Mouse (Mus musculus) MEL (cell line): ENCODE measurements around the gene Mafk. TPM values are rescaled to one million over a fixed set of nuclear protein-coding genes. Genes with fewer than 3 reads are reported as not detected.
A peak's percentile ranks its signal among the peaks of the same experiment; 100 is the strongest.

ENCODE experiments used
- DNase-seq: peaks from one replicate; pipeline ENCODE4 v3.0.0; 2011; ENCODE audit warnings: low read depth, low spot score
- H3K27ac ChIP-seq: 2 replicates; pipeline ENCODE4 v1.5.1; 2012; ENCODE audit warnings: low read depth, mild to moderate bottlenecking, control low read depth, low read length, moderate library complexity; ENCODE audit not compliant: control insufficient read depth
- H3K27me3 ChIP-seq, 2 experiments: fragments of 150-350 bp in 1 of 2; sonication (generic) in 1 of 2; 2 replicates each; pipeline ENCODE4 v1.6.1; 2012; ENCODE audit warnings: low read length in 2 of 2, mild to moderate bottlenecking in 2 of 2, improper control_type of control experiment in 1 of 2, moderate library complexity in 1 of 2; ENCODE audit not compliant: insufficient read depth in 2 of 2, control insufficient read depth in 1 of 2
- H3K36me3 ChIP-seq, 2 experiments: 2 replicates each; pipeline ENCODE4 v1.6.1; 2012 to 2014; ENCODE audit warnings: low read length in 2 of 2, improper control_type of control experiment in 1 of 2, inconsistent platforms in 1 of 2, mild to moderate bottlenecking in 1 of 2; ENCODE audit not compliant: insufficient read depth in 2 of 2, control insufficient read depth in 1 of 2
- H3K4me1 ChIP-seq, 2 experiments: fragments of 150-350 bp in 1 of 2; sonication (generic) in 1 of 2; 2 replicates each; pipeline ENCODE4 v1.6.1; 2012; ENCODE audit warnings: low read length in 2 of 2, improper control_type of control experiment in 1 of 2, mild to moderate bottlenecking in 1 of 2; ENCODE audit not compliant: insufficient read depth in 2 of 2, control insufficient read depth in 1 of 2
- H3K4me3 ChIP-seq, 2 experiments: fragments of 150-350 bp in 1 of 2; sonication (generic) in 1 of 2; 2 replicates each; pipeline ENCODE4 v1.5.1; 2012; ENCODE audit warnings: low read depth in 2 of 2, low read length in 2 of 2, mild to moderate bottlenecking in 2 of 2, moderate library complexity in 2 of 2, control low read depth in 1 of 2, improper control_type of control experiment in 1 of 2; ENCODE audit not compliant: control insufficient read depth in 1 of 2, insufficient read depth in 1 of 2
- H3K79me2 ChIP-seq: 2 replicates; pipeline ENCODE4 v1.6.1; 2012; ENCODE audit warnings: mild to moderate bottlenecking, low read length, moderate library complexity; ENCODE audit not compliant: control insufficient read depth, poor library complexity, insufficient read depth
- H3K9ac ChIP-seq: 2 replicates; pipeline ENCODE4 v1.6.1; 2012; ENCODE audit warnings: low read depth, mild to moderate bottlenecking, control low read depth, low read length, moderate library complexity; ENCODE audit not compliant: control insufficient read depth, poor library complexity, severe bottlenecking
- H3K9me3 ChIP-seq: fragments of 150-350 bp; sonication (generic); replicated peaks from 2 replicates; pipeline ENCODE4 v1.6.1; 2012; ENCODE audit warnings: mild to moderate bottlenecking, low read length, improper control_type of control experiment, moderate library complexity; ENCODE audit not compliant: insufficient read depth
- CHD2 ChIP-seq: IDR thresholded peaks from 2 replicates; pipeline ENCODE4 v1.6.1; 2011; ENCODE audit warnings: low read length, improper control_type of control experiment
- MAFK ChIP-seq: IDR thresholded peaks from 2 replicates; pipeline ENCODE4 v1.6.1; 2011; ENCODE audit warnings: low read depth, mild to moderate bottlenecking, low read length, improper control_type of control experiment, borderline replicate concordance
- MAX ChIP-seq: IDR thresholded peaks from 2 replicates; pipeline ENCODE4 v1.6.1; 2011; ENCODE audit warnings: low read length, improper control_type of control experiment
- NRF1 ChIP-seq: IDR thresholded peaks from 2 replicates; pipeline ENCODE4 v1.6.1; 2014; ENCODE audit warnings: low read depth, mild to moderate bottlenecking, inconsistent platforms, low read length, improper control_type of control experiment, moderate library complexity; ENCODE audit not compliant: poor library complexity, insufficient read depth, severe bottlenecking
- TAL1 ChIP-seq: IDR thresholded peaks from 2 replicates; pipeline ENCODE4 v1.6.1; 2012; ENCODE audit warnings: mild to moderate bottlenecking, inconsistent platforms, low read length, moderate library complexity, mixed read lengths
- TBP ChIP-seq: IDR thresholded peaks from 2 replicates; pipeline ENCODE4 v1.8.0; 2011; ENCODE audit warnings: low read depth, low read length, improper control_type of control experiment
- TCF12 ChIP-seq: IDR thresholded peaks from 2 replicates; pipeline ENCODE4 v1.6.1; 2014; ENCODE audit warnings: low read depth, mild to moderate bottlenecking, inconsistent platforms, low read length, improper control_type of control experiment, moderate library complexity
- UBTF ChIP-seq: IDR thresholded peaks from 2 replicates; pipeline ENCODE4 v1.6.1; 2012; ENCODE audit warnings: low read depth, mild to moderate bottlenecking, inconsistent platforms, low read length, improper control_type of control experiment, moderate library complexity, borderline replicate concordance; ENCODE audit not compliant: insufficient read depth
- USF1 ChIP-seq: IDR thresholded peaks from 2 replicates; pipeline ENCODE4 v1.6.1; 2014; ENCODE audit warnings: low read depth, mild to moderate bottlenecking, inconsistent platforms, low read length, improper control_type of control experiment, moderate library complexity
- USF2 ChIP-seq, 2 experiments: IDR thresholded peaks; 2 replicates each; pipeline ENCODE4 v1.6.1; 2011 to 2012; ENCODE audit warnings: improper control_type of control experiment in 2 of 2, low read length in 2 of 2, borderline replicate concordance in 1 of 2, inconsistent platforms in 1 of 2, low read depth in 1 of 2, mild to moderate bottlenecking in 1 of 2; ENCODE audit not compliant: insufficient read depth in 1 of 2
- ZC3H11A ChIP-seq: IDR thresholded peaks from 2 replicates; pipeline ENCODE4 v1.6.1; 2012; ENCODE audit warnings: low read depth, mild to moderate bottlenecking, inconsistent platforms, low read length, improper control_type of control experiment
- ZNF384 ChIP-seq: IDR thresholded peaks from 2 replicates; pipeline ENCODE4 v1.6.1; 2012; ENCODE audit warnings: low read depth, mild to moderate bottlenecking, inconsistent platforms, low read length, improper control_type of control experiment
- polyA plus RNA-seq, 2 experiments: library from polyadenylated mRNA; stranded (reverse) in 1 of 2; unstranded in 1 of 2; fragments of >175 nt in 1 of 2; fragments of >200 nt in 1 of 2; gene quantifications; 2 replicates each; pipeline versions ENCODE4 v1.2.1 to v1.2.4; 2012; ENCODE audit warnings: low replicate concordance in 2 of 2, low read depth in 1 of 2; ENCODE audit not compliant: insufficient read length in 2 of 2, insufficient read depth in 1 of 2, missing spikeins in 1 of 2
- total RNA-seq: library from RNA; depleted of rRNA; stranded (reverse); fragments of 300-350 nt; gene quantifications from 2 replicates; pipeline ENCODE4 v1.2.3, GENCODE M21; 2012

The Mafk gene
- total and polyA plus RNA-seq, 3 experiments = 56.5 to 62.1 TPM; not detected in 1

- Histone ChIP-seq H3K4me1 (peaks cover 2 to 37% of the 10 kb centered on the region in 2 experiments; a peak in 3 of 4 replicates), H3K79me2 (peaks cover 2% of the 10 kb centered on the region; the same call in 1 of the 2 replicates), H3K36me3 (peaks cover 0 to 14% of the 10 kb centered on the region in 2 experiments; a peak in 3 of 4 replicates), H3K27ac (no peak within 1 kb of the TSS), H3K4me3 (no peak within 1 kb of the TSS), H3K9me3 (no peaks in the 10 kb centered on the region), H3K9ac (no peak within 1 kb of the TSS), H3K27me3 (no peaks in the 10 kb centered on the region)
- DNase-seq = no peak
- TF ChIP-seq TBP = no peak
- TF ChIP-seq MAFK = no peak
- no peak for TF ChIP-seq TAL1
- TF ChIP-seq TCF12 = no peak
- no peak for TF ChIP-seq ZNF384
Observed at GRCm38 (mm10) chr5:139819538-139820181, 28.3 kb downstream of the Mafk start, which contains the start of gene Tmem184a. Gene Tmem184a (minus strand): TSS chr5:139819917.

- Histone ChIP-seq H3K36me3 (peaks cover 0 to 21% of the 10 kb centered on the region in 2 experiments; a peak in 3 of 4 replicates), H3K27me3 (no peaks in the 10 kb centered on the region), H3K79me2 (peaks cover 19% of the 10 kb centered on the region), H3K9me3 (no peaks in the 10 kb centered on the region), H3K4me3 (no peak overlapping the region), H3K9ac (no peak overlapping the region), H3K27ac (no peak overlapping the region), H3K4me1 (peaks cover 2 to 38% of the 10 kb centered on the region in 2 experiments; a peak in 3 of 4 replicates)
- DNase-seq = no peak
- peak; percentile 51 for TF ChIP-seq USF1
- TF ChIP-seq CHD2 = no peak
- no peak for TF ChIP-seq MAX
- TF ChIP-seq ZC3H11A = no peak
Observed at GRCm38 (mm10) chr5:139821466-139822459, 30.4 kb downstream of the Mafk start.

- peaks cover 0 to 13% of the 10 kb centered on the region in 2 experiments; a peak in 3 of 4 replicates for H3K36me3 ChIP-seq
- TF ChIP-seq UBTF = no peak
- TF ChIP-seq NRF1 = no peak
- TF ChIP-seq USF2 (IDR thresholded peaks at IDR 0.05; ENCODE audit: borderline replicate concordance in 1 of 2, insufficient read depth in 1 of 2, low read depth in 1 of 2, low read length in 2 of 2) = no peak
- peaks cover 0 to 32% of the 10 kb centered on the region in 2 experiments; a peak in 3 of 4 replicates for H3K4me1 ChIP-seq
Observed at GRCm38 (mm10) chr5:139824531-139824930, 33.2 kb downstream of the Mafk start.

More at GRCm38 (mm10) chr5:139824531-139824930, 33.2 kb downstream of the Mafk start:
- no peak overlapping the region for H3K9ac ChIP-seq
- H3K9me3 ChIP-seq = no peaks in the 10 kb centered on the region
- no peak overlapping the region for H3K4me3 ChIP-seq
- H3K27me3 ChIP-seq = no peaks in the 10 kb centered on the region
- peaks cover 19% of the 10 kb centered on the region for H3K79me2 ChIP-seq
- no peak overlapping the region for H3K27ac ChIP-seq
- DNase-seq = no peak
